Mouse (Mus musculus) myocyte (in vitro differentiated cells): Measurements from ENCODE around the gene Cadps.

Source experiments
- CEBPB ChIP-seq: IDR thresholded peaks from 2 replicates; pipeline ENCODE4 v1.6.1; 2011; ENCODE audit warnings: mild to moderate bottlenecking, moderate library complexity; ENCODE audit not compliant: poor library complexity, insufficient read depth, severe bottlenecking
- E2F4 ChIP-seq: IDR thresholded peaks from one replicate; pipeline ENCODE4 v1.6.1; 2011; ENCODE audit warnings: mild to moderate bottlenecking, control low read depth, moderate library complexity; ENCODE audit not compliant: insufficient read depth
- MAX ChIP-seq: IDR thresholded peaks from one replicate; pipeline ENCODE4 v1.6.1; 2011; ENCODE audit warnings: low read depth, mild to moderate bottlenecking, control low read depth
- MYOD1 ChIP-seq, 3 experiments: IDR thresholded peaks; one replicate each; pipeline ENCODE4 v1.6.1; 2011; ENCODE audit warnings: control low read depth in 2 of 3, low read depth in 2 of 3, mild to moderate bottlenecking in 2 of 3, moderate library complexity in 1 of 3; ENCODE audit not compliant: insufficient read length in 2 of 3, control insufficient read depth in 1 of 3
- MYOG ChIP-seq, 3 experiments: IDR thresholded peaks; one replicate each; pipeline ENCODE4 v1.6.1; 2011; ENCODE audit warnings: control low read depth in 2 of 3, low read depth in 2 of 3, mild to moderate bottlenecking in 2 of 3; ENCODE audit not compliant: insufficient read length in 2 of 3, control insufficient read depth in 1 of 3, insufficient read depth in 1 of 3
- POLR2A ChIP-seq: IDR thresholded peaks from one replicate; pipeline ENCODE4 v1.6.1; 2011; ENCODE audit warnings: low read depth, mild to moderate bottlenecking, control low read depth, moderate library complexity; ENCODE audit not compliant: insufficient read length
- POLR2AphosphoS2 ChIP-seq: IDR thresholded peaks from one replicate; pipeline ENCODE4 v1.6.1; 2011; ENCODE audit warnings: low read depth, control low read depth; ENCODE audit not compliant: insufficient read length
- REST ChIP-seq: IDR thresholded peaks from one replicate; pipeline ENCODE4 v1.6.1; 2011; ENCODE audit warnings: mild to moderate bottlenecking, control low read depth, moderate library complexity; ENCODE audit not compliant: insufficient read depth, insufficient read length
- SRF ChIP-seq: IDR thresholded peaks from one replicate; pipeline ENCODE4 v1.6.1; 2011; ENCODE audit warnings: low read depth; ENCODE audit not compliant: control insufficient read depth, insufficient read length
- TCF12 ChIP-seq: IDR thresholded peaks from one replicate; pipeline ENCODE4 v1.6.1; 2011; ENCODE audit warnings: mild to moderate bottlenecking, control low read depth; ENCODE audit not compliant: poor library complexity, insufficient read depth, severe bottlenecking
- USF1 ChIP-seq: IDR thresholded peaks from one replicate; pipeline ENCODE4 v1.6.1; 2011; ENCODE audit warnings: low read depth, mild to moderate bottlenecking, control low read depth, moderate library complexity

DNA sequence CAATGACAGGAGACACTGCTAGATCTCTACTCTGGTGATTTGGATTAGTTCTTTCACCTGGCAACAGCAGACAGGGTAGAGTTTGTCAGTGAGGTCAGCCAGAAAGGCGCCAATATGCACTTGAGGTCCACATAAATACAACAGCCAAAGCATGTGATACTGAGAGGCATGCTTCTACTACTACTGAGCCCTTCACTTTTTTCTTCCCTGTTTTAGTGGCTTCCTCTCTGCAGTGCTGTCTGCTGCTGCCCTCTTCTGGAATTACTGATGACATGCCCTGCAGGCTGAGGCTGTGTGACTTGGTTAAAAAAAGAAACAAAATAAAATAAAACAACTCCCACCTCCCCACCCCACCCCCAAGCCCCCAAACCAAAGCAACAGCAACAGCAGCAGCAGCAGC is 291.8 kb downstream of the Cadps start:
- TF ChIP-seq MAX (no peak), POLR2A (no peak), POLR2AphosphoS2 (no peak), TCF12 (no peak), USF1 (no peak), SRF (no peak), MYOD1 (IDR thresholded peaks at IDR 0.05; ENCODE audit: control insufficient read depth in 1 of 3, insufficient read length in 2 of 3, low read depth in 2 of 3) (no peak), E2F4 (no peak), REST (no peak), MYOG (IDR thresholded peaks at IDR 0.05; ENCODE audit: control insufficient read depth in 1 of 3, insufficient read depth in 1 of 3, insufficient read length in 2 of 3, low read depth in 2 of 3) (no peak), CEBPB (no peak)
